Mouse (Mus musculus): ENCODE results near the gene Fgfr2. TPM values are rescaled to one million over a fixed set of nuclear protein-coding genes. Genes with fewer than 3 reads are reported as not detected.

The Fgfr2 gene
- polyA plus RNA-seq, 1 experiment: 52.3 TPM

DNA sequence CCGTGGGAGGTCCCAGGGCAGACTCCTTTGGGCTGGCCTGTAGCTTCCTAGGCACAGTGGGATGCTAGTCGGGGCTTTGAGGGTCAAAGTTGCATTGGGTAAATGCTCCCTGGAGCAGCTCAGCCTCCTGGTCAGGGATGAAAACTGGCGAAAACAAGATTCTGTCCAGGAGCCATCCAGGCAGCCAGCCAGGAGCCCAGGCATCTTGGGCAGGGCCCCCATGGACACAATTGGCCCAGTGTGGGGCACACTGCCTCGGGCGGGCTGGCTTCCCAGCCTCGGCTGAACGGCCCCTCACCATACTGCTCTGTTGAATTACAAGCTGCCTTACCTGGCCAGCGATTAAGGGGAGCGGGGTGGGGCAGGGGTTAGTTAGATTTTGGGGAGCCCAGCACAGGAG is 430.4 kb downstream of the Fgfr2 start:
- TF ChIP-seq POLR2A (IDR thresholded peaks at IDR 0.05; ENCODE audit: borderline replicate concordance, extremely low read depth, insufficient read depth, insufficient read length, poor library complexity, severe bottlenecking) (no peak), CTCF (IDR thresholded peaks at IDR 0.05; ENCODE audit: borderline replicate concordance, extremely low read depth, insufficient read depth, insufficient read length) (no peak)
- DNase-seq (ENCODE audit: low read depth): peak; percentile 64

DNA sequence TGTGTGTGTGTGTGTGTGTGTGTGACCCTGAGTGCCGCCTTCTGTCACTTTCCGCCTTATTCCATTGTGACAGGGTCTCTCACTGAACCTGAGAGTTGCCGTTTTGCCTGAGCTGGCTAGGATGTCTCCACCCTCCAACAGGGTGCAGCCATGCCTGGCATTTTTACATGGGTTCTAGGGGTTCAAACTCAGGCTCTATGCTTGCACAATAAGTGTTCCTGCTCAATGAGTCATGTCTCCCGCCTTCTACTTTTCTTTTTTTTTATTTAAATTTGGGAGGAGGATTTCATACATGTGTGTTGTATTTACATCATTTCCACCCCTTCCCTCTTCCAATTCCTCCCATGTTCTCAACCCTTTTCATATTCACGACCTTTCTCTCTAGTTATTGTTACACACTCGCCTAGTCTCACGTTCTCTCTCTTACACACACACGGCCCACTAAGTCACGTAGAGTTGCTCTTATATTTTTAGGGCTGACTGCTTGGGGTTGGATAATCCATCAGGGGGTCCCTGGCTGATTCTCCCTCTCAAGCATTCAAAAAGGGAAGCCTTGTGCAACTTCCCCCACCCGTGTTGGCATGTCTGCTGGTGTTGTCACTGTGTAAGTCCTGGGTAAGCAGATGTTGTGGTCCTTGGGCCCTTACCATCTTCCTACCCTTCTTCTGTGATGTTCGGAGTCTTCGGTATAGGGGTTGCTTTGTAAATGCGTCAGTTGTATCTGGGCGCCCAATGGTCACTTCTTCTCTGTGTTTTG is 432.3 kb downstream of the Fgfr2 start:
- TF ChIP-seq CTCF (IDR thresholded peaks at IDR 0.05; ENCODE audit: borderline replicate concordance, extremely low read depth, insufficient read depth, insufficient read length) (no peak), POLR2A (IDR thresholded peaks at IDR 0.05; ENCODE audit: borderline replicate concordance, extremely low read depth, insufficient read depth, insufficient read length, poor library complexity, severe bottlenecking) (no peak)
- no peak for DNase-seq (ENCODE audit: low read depth)

- no peak for TF ChIP-seq CTCF (IDR thresholded peaks at IDR 0.05; ENCODE audit: borderline replicate concordance, extremely low read depth, insufficient read depth, insufficient read length)
- TF ChIP-seq POLR2A (IDR thresholded peaks at IDR 0.05; ENCODE audit: borderline replicate concordance, extremely low read depth, insufficient read depth, insufficient read length, poor library complexity, severe bottlenecking): no peak
Measured at GRCm38 (mm10) chr7:132689722-132690121, 433.4 kb downstream of the Fgfr2 start.

DNA sequence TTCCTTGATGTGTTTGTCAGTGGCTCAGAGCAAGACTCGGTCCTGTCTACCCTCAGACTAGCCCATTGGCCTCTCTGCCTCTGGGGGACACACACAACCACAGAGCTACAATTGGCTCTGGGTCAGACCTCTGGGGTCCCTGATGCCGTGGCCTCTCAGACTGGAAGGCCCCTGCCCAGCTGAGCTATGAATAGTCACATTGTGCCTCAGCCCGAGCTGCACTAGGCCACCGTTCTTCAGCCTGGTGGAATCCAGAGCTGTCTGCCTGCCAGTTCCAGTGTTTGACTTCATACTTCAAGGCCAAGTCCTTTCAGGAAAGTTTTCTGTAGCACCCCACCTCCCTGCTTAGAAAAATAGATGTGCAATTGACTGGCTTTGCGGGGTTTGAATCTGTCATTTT is 434.4 kb downstream of the Fgfr2 start:
- TF ChIP-seq CTCF (IDR thresholded peaks at IDR 0.05; ENCODE audit: borderline replicate concordance, extremely low read depth, insufficient read depth, insufficient read length) (no peak), POLR2A (IDR thresholded peaks at IDR 0.05; ENCODE audit: borderline replicate concordance, extremely low read depth, insufficient read depth, insufficient read length, poor library complexity, severe bottlenecking) (no peak)
- peak; percentile 43 for DNase-seq (ENCODE audit: low read depth)

More at GRCm38 (mm10) chr7:132689722-132690121, 433.4 kb downstream of the Fgfr2 start:
- DNase-seq (ENCODE audit: low read depth): no peak

DNA sequence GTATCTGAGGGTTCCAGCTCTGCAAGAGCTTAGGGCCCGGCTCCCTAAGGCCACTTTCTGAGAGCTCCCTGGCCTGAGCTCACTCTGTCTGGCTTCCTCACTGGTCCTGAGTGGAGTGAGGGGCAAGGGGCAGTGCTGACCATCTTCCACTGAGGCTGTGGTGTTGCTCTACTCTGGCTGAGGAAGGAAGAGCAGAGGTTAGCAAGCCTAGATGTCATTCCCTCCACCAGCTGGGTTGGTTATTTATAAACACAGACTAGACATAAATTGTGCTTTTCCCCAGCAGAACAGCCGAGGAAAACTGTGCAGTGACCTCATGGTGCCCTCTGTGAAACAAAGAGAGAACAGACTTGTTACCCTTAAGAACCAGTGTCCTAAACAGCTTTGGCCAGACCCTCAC is 435.3 kb downstream of the Fgfr2 start:
- TF ChIP-seq CTCF (IDR thresholded peaks at IDR 0.05; ENCODE audit: borderline replicate concordance, extremely low read depth, insufficient read depth, insufficient read length) (no peak), POLR2A (IDR thresholded peaks at IDR 0.05; ENCODE audit: borderline replicate concordance, extremely low read depth, insufficient read depth, insufficient read length, poor library complexity, severe bottlenecking) (no peak)
- DNase-seq (ENCODE audit: low read depth): no peak

DNA sequence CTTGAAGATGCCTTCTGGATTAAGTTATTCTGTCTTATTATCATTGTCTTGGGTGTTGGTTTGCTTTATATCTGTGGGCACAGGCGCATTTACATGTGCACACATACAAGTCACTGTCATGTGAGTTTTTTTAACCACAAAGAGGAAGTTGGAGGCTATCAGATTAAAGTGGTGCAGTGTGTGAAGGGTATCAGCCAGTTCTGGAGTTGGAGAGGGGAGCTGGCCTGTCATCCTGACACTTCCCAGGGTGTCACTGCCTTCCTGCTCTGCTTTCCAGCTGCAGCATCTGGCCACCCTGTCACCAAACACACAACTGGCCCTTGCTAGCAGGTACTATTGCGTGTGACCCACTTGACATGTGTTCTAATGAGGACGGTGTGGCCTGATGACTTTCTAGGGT is 436.6 kb downstream of the Fgfr2 start:
- TF ChIP-seq CTCF (IDR thresholded peaks at IDR 0.05; ENCODE audit: borderline replicate concordance, extremely low read depth, insufficient read depth, insufficient read length) (no peak), POLR2A (IDR thresholded peaks at IDR 0.05; ENCODE audit: borderline replicate concordance, extremely low read depth, insufficient read depth, insufficient read length, poor library complexity, severe bottlenecking) (no peak)
- no peak for DNase-seq (ENCODE audit: low read depth)

DNA sequence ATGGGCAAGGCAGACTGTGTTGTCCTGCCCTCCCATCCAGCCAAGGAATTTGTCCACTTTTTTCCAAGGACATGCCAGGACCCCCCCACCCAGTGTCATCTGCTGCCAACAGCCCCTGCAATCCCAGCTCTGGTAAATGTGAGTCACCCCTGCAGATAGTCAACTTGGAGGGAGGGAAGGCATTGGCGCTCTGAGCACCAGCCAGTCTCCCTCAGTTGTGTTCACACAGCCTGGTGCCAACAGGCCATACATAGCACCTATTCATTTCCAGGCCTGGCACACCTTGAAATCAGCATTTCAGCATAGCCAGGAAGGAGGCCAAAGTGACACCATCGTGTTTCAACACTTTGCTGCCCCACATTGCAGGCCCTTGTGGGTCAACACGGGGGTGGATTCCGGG is 439.2 kb downstream of the Fgfr2 start:
- DNase-seq (ENCODE audit: low read depth): no peak
- TF ChIP-seq CTCF (IDR thresholded peaks at IDR 0.05; ENCODE audit: borderline replicate concordance, extremely low read depth, insufficient read depth, insufficient read length) (no peak), POLR2A (IDR thresholded peaks at IDR 0.05; ENCODE audit: borderline replicate concordance, extremely low read depth, insufficient read depth, insufficient read length, poor library complexity, severe bottlenecking) (no peak)

DNA sequence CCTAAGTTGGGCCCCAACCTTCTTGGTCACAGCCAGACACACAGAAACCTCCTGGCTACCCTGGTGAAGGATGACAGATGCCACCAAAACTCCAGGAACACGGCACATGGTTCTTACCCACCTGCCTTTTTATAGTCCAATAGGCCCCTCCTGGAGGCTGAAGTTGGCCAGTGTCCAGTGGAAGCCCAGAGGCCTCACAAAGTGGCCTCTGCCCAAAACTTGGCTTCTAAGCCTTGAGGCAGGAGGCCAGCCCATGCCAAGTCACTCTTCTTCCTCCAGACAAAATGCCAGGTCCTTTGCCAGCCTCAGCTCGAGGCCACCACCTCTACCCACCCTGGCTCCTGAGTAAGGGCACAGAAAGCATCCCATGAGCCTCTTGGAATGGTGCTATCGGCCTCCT is 440.2 kb downstream of the Fgfr2 start:
- no peak for DNase-seq (ENCODE audit: low read depth)
- TF ChIP-seq POLR2A (IDR thresholded peaks at IDR 0.05; ENCODE audit: borderline replicate concordance, extremely low read depth, insufficient read depth, insufficient read length, poor library complexity, severe bottlenecking): no peak
- no peak for TF ChIP-seq CTCF (IDR thresholded peaks at IDR 0.05; ENCODE audit: borderline replicate concordance, extremely low read depth, insufficient read depth, insufficient read length)

DNA sequence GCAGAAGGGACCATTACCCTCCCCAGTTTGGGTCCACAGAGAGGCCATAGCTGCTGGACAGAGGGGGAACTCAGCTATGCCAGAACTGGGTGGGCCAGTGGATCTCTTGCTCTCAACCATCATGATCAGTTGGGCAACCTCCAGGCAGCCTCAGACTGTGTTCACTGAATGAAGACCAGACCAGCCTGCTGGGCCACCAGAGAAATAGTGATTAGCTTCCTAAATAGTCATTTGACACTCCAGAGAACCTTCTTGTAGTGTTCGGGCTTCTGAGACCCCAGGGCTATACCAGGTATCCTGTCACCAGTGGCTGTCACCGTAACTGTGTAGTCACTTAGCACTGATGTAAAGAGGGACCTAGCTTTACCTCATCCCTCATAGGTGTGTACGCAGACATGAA is 440.8 kb downstream of the Fgfr2 start:
- TF ChIP-seq CTCF (IDR thresholded peaks at IDR 0.05; ENCODE audit: borderline replicate concordance, extremely low read depth, insufficient read depth, insufficient read length): no peak
- TF ChIP-seq POLR2A (IDR thresholded peaks at IDR 0.05; ENCODE audit: borderline replicate concordance, extremely low read depth, insufficient read depth, insufficient read length, poor library complexity, severe bottlenecking): no peak
- DNase-seq (ENCODE audit: low read depth): no peak

DNA sequence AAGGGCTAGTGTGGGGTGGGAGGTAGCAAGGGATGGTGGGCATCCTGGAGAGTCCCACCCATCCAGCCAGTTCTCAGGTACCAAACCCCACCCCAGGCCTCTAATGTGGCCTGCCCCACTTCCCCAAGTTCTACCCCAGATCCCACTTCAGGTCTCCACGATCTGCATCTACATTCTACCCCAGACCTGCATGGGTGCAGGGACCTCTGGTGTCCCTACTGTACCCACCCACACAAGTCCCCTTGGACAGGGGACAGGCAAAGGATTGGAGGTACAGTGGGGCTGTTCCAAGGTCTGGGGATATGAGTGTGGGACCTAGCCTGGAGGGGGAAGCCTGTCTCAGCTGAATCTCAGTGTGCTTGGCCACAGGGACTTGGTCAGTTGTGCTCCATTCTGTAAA is 441.3 kb downstream of the Fgfr2 start:
- TF ChIP-seq POLR2A (IDR thresholded peaks at IDR 0.05; ENCODE audit: borderline replicate concordance, extremely low read depth, insufficient read depth, insufficient read length, poor library complexity, severe bottlenecking): no peak
- no peak for TF ChIP-seq CTCF (IDR thresholded peaks at IDR 0.05; ENCODE audit: borderline replicate concordance, extremely low read depth, insufficient read depth, insufficient read length)
- no peak for DNase-seq (ENCODE audit: low read depth)

- no peak for DNase-seq (ENCODE audit: low read depth)
Measured at GRCm38 (mm10) chr7:132681296-132681695, 441.9 kb downstream of the Fgfr2 start.

GRCm38 (mm10) chr7:132679549-132679948 is 443.6 kb downstream of the Fgfr2 start:
- TF ChIP-seq CTCF (IDR thresholded peaks at IDR 0.05; ENCODE audit: borderline replicate concordance, extremely low read depth, insufficient read depth, insufficient read length): no peak
- TF ChIP-seq POLR2A (IDR thresholded peaks at IDR 0.05; ENCODE audit: borderline replicate concordance, extremely low read depth, insufficient read depth, insufficient read length, poor library complexity, severe bottlenecking): no peak
- DNase-seq (ENCODE audit: low read depth): no peak

More at GRCm38 (mm10) chr7:132681296-132681695, 441.9 kb downstream of the Fgfr2 start:
- TF ChIP-seq CTCF (IDR thresholded peaks at IDR 0.05; ENCODE audit: borderline replicate concordance, extremely low read depth, insufficient read depth, insufficient read length): no peak
- TF ChIP-seq POLR2A (IDR thresholded peaks at IDR 0.05; ENCODE audit: borderline replicate concordance, extremely low read depth, insufficient read depth, insufficient read length, poor library complexity, severe bottlenecking): no peak

Data from brain, embryonic 14.5 days (tissue).